Mouse (Mus musculus) stomach, embryonic 15.5 days (tissue): Measurements from ENCODE around the gene Map7. TPM values are rescaled to one million over a fixed set of nuclear protein-coding genes. Genes with fewer than 3 reads are reported as not detected.
A peak's percentile ranks its signal among the peaks of the same experiment; 100 is the strongest.

Source experiments
- ATAC-seq: fragments of 200-750 bp; cut with Nextera tagmentation; 2 replicates; pipeline ENCODE4 v1.8.0; 2017; ENCODE audit warnings: low read depth, moderate number of reproducible peaks, moderate TSS enrichment; ENCODE audit not compliant: insufficient read depth, low FRiP score
- H3K27ac ChIP-seq: fragments of 300-500 bp; sonication (generic); 2 replicates; pipeline ENCODE4 v1.5.1; 2015; ENCODE audit warnings: mild to moderate bottlenecking, inconsistent platforms
- H3K27me3 ChIP-seq: fragments of 300-500 bp; sonication (generic); replicated peaks from 2 replicates; pipeline ENCODE4 v1.6.1; 2015; ENCODE audit warnings: inconsistent platforms
- H3K36me3 ChIP-seq: fragments of 300-500 bp; sonication (generic); 2 replicates; pipeline ENCODE4 v1.6.1; 2015; ENCODE audit warnings: inconsistent platforms
- H3K4me1 ChIP-seq: fragments of 300-500 bp; sonication (generic); 2 replicates; pipeline ENCODE4 v1.6.1; 2015; ENCODE audit warnings: inconsistent platforms
- H3K4me2 ChIP-seq: fragments of 300-500 bp; sonication (generic); 2 replicates; pipeline ENCODE4 v1.6.1; 2015; ENCODE audit warnings: mild to moderate bottlenecking, inconsistent platforms
- H3K4me3 ChIP-seq: fragments of 300-500 bp; sonication (generic); replicated peaks from 2 replicates; pipeline ENCODE4 v1.5.1; 2015; ENCODE audit warnings: inconsistent platforms
- H3K9ac ChIP-seq: fragments of 300-500 bp; sonication (generic); 2 replicates; pipeline ENCODE4 v1.6.1; 2015; ENCODE audit warnings: inconsistent platforms
- H3K9me3 ChIP-seq: fragments of 300-500 bp; sonication (generic); 2 replicates; pipeline ENCODE4 v1.6.1; 2016; ENCODE audit warnings: inconsistent platforms
- WGBS: fragments of 180-500 bp; shearing (Covaris S2); methylation state at CpG from one replicate; pipeline ENCODE4 v1.1.7; 2015; 5-methylcytosine and 5-hydroxymethylcytosine counted together
- polyA plus RNA-seq: library from polyadenylated mRNA; unstranded; fragments of >200 nt; fragmentation: Nextera tagmentation; extraction: Ambion mirVana; gene quantifications from 2 replicates; pipeline ENCODE4 v1.2.1, GENCODE M21; 2015

Map7 gene
- polyA plus RNA-seq, 1 experiment from 2014 or later: 21.2 TPM

DNA sequence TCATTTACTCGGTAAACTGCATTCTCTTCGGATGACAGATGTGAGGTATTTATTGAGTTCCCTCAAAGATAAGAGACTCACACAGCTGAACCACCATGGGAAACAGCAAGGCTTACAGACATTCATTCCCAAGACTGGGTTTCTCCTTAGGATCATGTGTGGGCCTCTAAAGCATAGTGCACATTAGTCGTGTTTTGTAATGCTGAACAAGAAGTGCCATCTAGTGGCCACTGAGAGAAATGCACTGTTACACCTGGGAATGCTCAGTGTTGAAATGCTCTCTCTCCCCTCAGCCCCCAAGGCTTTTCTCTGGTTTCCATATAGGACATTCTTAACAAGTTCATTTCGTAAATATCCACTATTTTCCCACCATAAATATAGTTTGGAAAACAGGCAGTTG lies 23.0 kb upstream of the Map7 start:
- peak; percentile 73; the same call in 1 of the 2 replicates for ATAC-seq
- no peak overlapping the region for H3K4me3 ChIP-seq
- no peaks in the 10 kb centered on the region for H3K36me3 ChIP-seq
- H3K27me3 ChIP-seq: no peaks in the 10 kb centered on the region
- 42% methylated on average over 4 of the region's 4 CpGs for WGBS
- H3K9ac ChIP-seq: no peak overlapping the region
- no peaks in the 10 kb centered on the region for H3K9me3 ChIP-seq
- no peak overlapping the region for H3K4me2 ChIP-seq
- no peaks in the 10 kb centered on the region for H3K4me1 ChIP-seq
- H3K27ac ChIP-seq: no peak overlapping the region

- H3K4me3 ChIP-seq: no peak overlapping the region
- no peak overlapping the region for H3K27ac ChIP-seq
- H3K4me1 ChIP-seq: no peaks in the 10 kb centered on the region
- WGBS: 71% methylated on average over 12 of the region's 12 CpGs
- peaks cover 5% of the 10 kb centered on the region; the same call in 1 of the 2 replicates for H3K36me3 ChIP-seq
- H3K4me2 ChIP-seq: no peak overlapping the region
- no peaks in the 10 kb centered on the region for H3K9me3 ChIP-seq
- no peak overlapping the region for H3K9ac ChIP-seq
- no peaks in the 10 kb centered on the region for H3K27me3 ChIP-seq
- no peak for ATAC-seq
Measured at GRCm38 (mm10) chr10:20132933-20133652, 15.2 kb upstream of the Map7 start.

GRCm38 (mm10) chr10:20135350-20136058 lies 12.8 kb upstream of the Map7 start:
- Histone ChIP-seq H3K4me3 (no peak overlapping the region), H3K9ac (no peak overlapping the region), H3K4me1 (no peaks in the 10 kb centered on the region), H3K4me2 (no peak overlapping the region), H3K36me3 (peaks cover 8% of the 10 kb centered on the region; the same call in 1 of the 2 replicates), H3K9me3 (no peaks in the 10 kb centered on the region), H3K27me3 (no peaks in the 10 kb centered on the region), H3K27ac (no peak overlapping the region)
- ATAC-seq: no peak
- 72% methylated on average over 15 of the region's 15 CpGs for WGBS

DNA sequence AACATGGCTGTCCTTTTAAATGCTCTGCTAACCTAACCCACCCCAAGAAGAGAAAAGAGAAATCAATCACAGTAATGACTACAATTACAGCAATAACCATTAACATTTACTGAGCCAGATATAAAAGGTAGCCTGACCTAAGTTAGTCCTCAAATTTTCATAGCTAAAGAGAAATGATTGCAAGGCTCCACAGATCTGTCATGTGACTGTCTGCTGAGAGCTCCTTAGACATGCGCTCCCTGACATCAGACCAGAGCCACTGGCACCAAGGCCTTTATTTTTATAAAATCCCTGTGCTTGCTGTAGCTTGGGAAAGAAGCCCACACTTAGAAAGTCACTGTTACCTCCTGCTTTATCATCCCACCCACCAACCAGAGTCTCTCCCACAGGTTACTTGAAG lies 11.8 kb upstream of the Map7 start:
- no peaks in the 10 kb centered on the region for H3K4me1 ChIP-seq
- H3K27ac ChIP-seq: no peak overlapping the region
- H3K9me3 ChIP-seq: no peaks in the 10 kb centered on the region
- no peak overlapping the region for H3K4me2 ChIP-seq
- WGBS: 91% methylated on average over 1 of the region's 1 CpGs
- H3K27me3 ChIP-seq: no peaks in the 10 kb centered on the region
- H3K4me3 ChIP-seq: no peak overlapping the region
- no peak overlapping the region for H3K9ac ChIP-seq
- ATAC-seq: no peak
- peaks cover 8% of the 10 kb centered on the region; the same call in 1 of the 2 replicates for H3K36me3 ChIP-seq

- no peak overlapping the region for H3K4me3 ChIP-seq
- H3K36me3 ChIP-seq: 0 out of 2 replicates have a peak, but pooled peaks cover 2% of the 10 kb centered on the region
- 53% methylated on average over 17 of the region's 17 CpGs for WGBS
- H3K4me2 ChIP-seq: no peak overlapping the region
- no peaks in the 10 kb centered on the region for H3K4me1 ChIP-seq
- H3K9ac ChIP-seq: no peak overlapping the region
- no peaks in the 10 kb centered on the region for H3K27me3 ChIP-seq
- ATAC-seq: no peak
- no peak overlapping the region for H3K27ac ChIP-seq
- no peaks in the 10 kb centered on the region for H3K9me3 ChIP-seq
Measured at GRCm38 (mm10) chr10:20141376-20141775, 6.9 kb upstream of the Map7 start.

GRCm38 (mm10) chr10:20148773-20149120 lies 476 bp downstream of the Map7 start:
- H3K27ac ChIP-seq: peak overlapping the region; percentile 45
- H3K9me3 ChIP-seq: no peaks in the 10 kb centered on the region
- peak overlapping the region; percentile 61; the same call in 1 of the 2 replicates for H3K9ac ChIP-seq
- H3K27me3 ChIP-seq: 0 out of 2 replicates have a peak, but pooled peaks cover 4% of the 10 kb centered on the region
- H3K4me1 ChIP-seq: peaks cover 5% of the 10 kb centered on the region; the same call in 1 of the 2 replicates
- ATAC-seq: peak; percentile 92
- peak overlapping the region; percentile 76 for H3K4me2 ChIP-seq
- no peaks in the 10 kb centered on the region for H3K36me3 ChIP-seq
- peak overlapping the region; percentile 64 for H3K4me3 ChIP-seq
- WGBS: 1% methylated on average over 36 of the region's 58 CpGs

DNA sequence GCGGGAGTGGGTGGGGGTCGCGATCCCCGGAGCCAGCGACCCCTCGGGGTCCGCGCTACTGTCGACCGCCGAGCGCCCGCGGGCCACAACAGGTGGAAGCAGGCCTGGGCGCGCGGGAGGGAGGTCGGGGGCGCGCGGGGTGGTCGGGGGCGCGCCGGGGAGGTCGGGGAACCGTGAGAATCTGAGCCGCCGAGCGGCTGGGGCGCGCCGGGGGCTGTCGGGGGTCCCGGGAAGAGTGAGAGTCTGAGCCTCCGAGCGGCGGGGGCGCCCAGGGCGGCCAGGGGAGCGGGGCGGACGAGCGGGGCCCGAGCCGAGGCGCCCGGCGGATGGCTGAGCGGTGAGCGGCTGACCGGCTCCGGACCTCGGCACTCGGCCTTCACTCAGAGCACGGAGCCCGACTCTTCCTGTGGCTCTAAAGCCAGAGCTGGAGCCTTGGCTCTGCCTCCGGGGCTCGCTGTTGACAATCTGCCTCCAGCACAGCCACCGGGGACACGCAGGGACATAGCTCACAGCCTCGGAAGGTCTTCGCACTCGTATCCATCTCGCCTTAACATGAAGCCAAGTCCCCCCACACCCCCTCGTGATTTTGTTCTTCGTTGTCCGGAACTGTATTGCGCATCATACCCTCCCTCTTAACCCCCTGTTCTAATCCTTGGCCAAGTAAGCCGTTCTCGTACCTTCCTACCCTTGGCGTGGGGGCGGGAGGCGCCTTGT lies 1.0 kb downstream of the Map7 start:
- Histone ChIP-seq H3K4me2 (peak overlapping the region; percentile 76), H3K36me3 (no peaks in the 10 kb centered on the region), H3K27ac (peak overlapping the region; percentile 45), H3K4me1 (peaks cover 5% of the 10 kb centered on the region; the same call in 1 of the 2 replicates), H3K9me3 (no peaks in the 10 kb centered on the region), H3K4me3 (peak overlapping the region; percentile 64), H3K9ac (peak overlapping the region; percentile 61), H3K27me3 (0 out of 2 replicates have a peak, but pooled peaks cover 4% of the 10 kb centered on the region)
- peak; percentile 70 for ATAC-seq
- under 1% methylated on average over 41 of the region's 74 CpGs for WGBS

DNA sequence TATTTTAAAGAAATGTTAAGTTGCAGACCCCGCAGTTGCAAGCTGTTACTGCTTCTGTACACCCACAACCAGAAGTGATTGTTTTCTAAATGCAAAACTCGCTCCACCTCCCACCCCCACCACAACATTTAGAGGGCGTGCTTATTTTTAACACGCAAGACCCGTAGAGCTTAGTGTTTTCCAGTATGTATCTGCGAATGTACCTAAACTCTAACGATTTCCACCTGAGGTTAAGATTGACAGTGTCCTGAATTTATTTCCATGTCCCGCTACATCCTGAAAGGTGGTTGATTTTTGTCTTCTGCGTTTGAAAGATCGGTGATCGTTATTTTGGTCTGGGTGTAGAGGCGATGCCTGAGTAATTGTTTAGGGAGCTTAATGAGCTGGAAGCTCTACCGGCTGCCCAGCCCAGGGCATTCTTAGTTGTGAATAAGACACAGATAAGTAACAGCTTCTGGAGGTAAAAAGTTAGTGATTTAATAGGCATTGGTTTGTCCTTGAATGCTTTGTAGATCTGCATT lies 1.6 kb downstream of the Map7 start:
- Histone ChIP-seq H3K9me3 (no peaks in the 10 kb centered on the region), H3K9ac (peak overlapping the region; percentile 61; the same call in 1 of the 2 replicates), H3K4me2 (peak overlapping the region; percentile 76), H3K27me3 (0 out of 2 replicates have a peak, but pooled peaks cover 4% of the 10 kb centered on the region), H3K36me3 (no peaks in the 10 kb centered on the region), H3K4me1 (peaks cover 5% of the 10 kb centered on the region; the same call in 1 of the 2 replicates), H3K4me3 (peak overlapping the region; percentile 64), H3K27ac (peak overlapping the region; percentile 45; the same call in 1 of the 2 replicates)
- no peak for ATAC-seq
- WGBS: 6% methylated on average over 13 of the region's 13 CpGs

- no peaks in the 10 kb centered on the region for H3K36me3 ChIP-seq
- no peaks in the 10 kb centered on the region for H3K27me3 ChIP-seq
- no peaks in the 10 kb centered on the region for H3K9me3 ChIP-seq
- peaks cover 5% of the 10 kb centered on the region; the same call in 1 of the 2 replicates for H3K4me1 ChIP-seq
- H3K27ac ChIP-seq: no peak overlapping the region
- no peak overlapping the region for H3K4me2 ChIP-seq
- H3K4me3 ChIP-seq: no peak overlapping the region
- 80% methylated on average over 1 of the region's 1 CpGs for WGBS
- no peak for ATAC-seq
- H3K9ac ChIP-seq: no peak overlapping the region
Measured at GRCm38 (mm10) chr10:20152131-20152530, 3.9 kb downstream of the Map7 start.

DNA sequence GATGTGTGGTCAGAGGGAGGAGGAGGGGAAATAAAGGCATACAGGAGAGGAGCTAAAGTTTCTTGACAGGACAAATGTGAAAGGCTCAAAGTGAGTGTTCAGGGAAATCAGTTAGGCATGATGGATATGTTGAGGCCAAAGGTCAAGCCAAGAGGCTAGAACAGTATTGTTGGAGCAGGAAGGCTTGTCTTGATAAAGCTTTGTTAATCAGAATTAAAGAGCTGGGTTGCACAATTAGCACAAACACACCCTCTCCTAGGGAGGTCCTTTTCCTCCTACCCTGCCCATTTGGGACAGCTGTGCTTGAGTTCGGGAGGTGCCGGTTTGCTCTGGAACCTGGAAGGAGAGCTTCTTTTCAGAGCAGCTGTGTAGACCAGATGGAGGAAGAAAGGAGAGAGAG lies 5.2 kb downstream of the Map7 start:
- no peak overlapping the region for H3K27ac ChIP-seq
- H3K4me1 ChIP-seq: peaks cover 5% of the 10 kb centered on the region; the same call in 1 of the 2 replicates
- H3K9ac ChIP-seq: no peak overlapping the region
- no peaks in the 10 kb centered on the region for H3K9me3 ChIP-seq
- H3K27me3 ChIP-seq: no peaks in the 10 kb centered on the region
- no peak for ATAC-seq
- H3K4me3 ChIP-seq: no peak overlapping the region
- WGBS: 40% methylated on average over 2 of the region's 2 CpGs
- H3K4me2 ChIP-seq: no peak overlapping the region
- H3K36me3 ChIP-seq: no peaks in the 10 kb centered on the region

- no peaks in the 10 kb centered on the region for H3K27me3 ChIP-seq
- H3K9me3 ChIP-seq: no peaks in the 10 kb centered on the region
- H3K9ac ChIP-seq: no peak overlapping the region
- no peaks in the 10 kb centered on the region for H3K4me1 ChIP-seq
- no peak for ATAC-seq
- H3K27ac ChIP-seq: no peak overlapping the region
- H3K4me3 ChIP-seq: no peak overlapping the region
- H3K4me2 ChIP-seq: no peak overlapping the region
- 63% methylated on average over 7 of the region's 7 CpGs for WGBS
- no peaks in the 10 kb centered on the region for H3K36me3 ChIP-seq
Measured at GRCm38 (mm10) chr10:20155401-20155800, 7.1 kb downstream of the Map7 start.
